Mouse (Mus musculus) heart, postnatal 0 days (tissue): Measurements from ENCODE around the gene Fam234b. TPM values are rescaled to one million over a fixed set of nuclear protein-coding genes. Genes with fewer than 3 reads are reported as not detected.

Experiments
- ATAC-seq: fragments of 200-750 bp; cut with Nextera tagmentation; 2 replicates; pipeline ENCODE4 v1.8.0; 2017; ENCODE audit warnings: low read depth, moderate number of reproducible peaks, moderate library complexity; ENCODE audit not compliant: insufficient read depth
- DNase-seq: peaks from one replicate; pipeline ENCODE4 v3.0.0-alpha.2; 2016; ENCODE audit warnings: low spot score
- H3K27ac ChIP-seq: fragments of 300-500 bp; sonication (generic); 2 replicates; pipeline ENCODE4 v1.5.1; 2014; ENCODE audit warnings: low read depth, mild to moderate bottlenecking
- H3K27me3 ChIP-seq: fragments of 300-500 bp; sonication (generic); 2 replicates; pipeline ENCODE4 v1.6.1; 2014; ENCODE audit warnings: low read length, mixed read lengths; ENCODE audit not compliant: control insufficient read depth, insufficient read depth
- H3K36me3 ChIP-seq: fragments of 300-500 bp; sonication (generic); replicated peaks from 2 replicates; pipeline ENCODE4 v1.6.1; 2014; ENCODE audit warnings: low read length, mixed read lengths; ENCODE audit not compliant: control insufficient read depth, insufficient read depth
- H3K4me1 ChIP-seq: fragments of 300-500 bp; sonication (generic); 2 replicates; pipeline ENCODE4 v1.6.1; 2014; ENCODE audit warnings: antibody characterized with exemption; ENCODE audit not compliant: control insufficient read depth, insufficient read depth
- H3K4me2 ChIP-seq: fragments of 300-500 bp; sonication (generic); 2 replicates; pipeline ENCODE4 v1.6.1; 2014; ENCODE audit warnings: low read depth, mild to moderate bottlenecking, low read length, moderate library complexity
- H3K4me3 ChIP-seq: fragments of 300-500 bp; sonication (generic); 2 replicates; pipeline ENCODE4 v1.5.1; 2014; ENCODE audit warnings: low read depth, low read length
- H3K9ac ChIP-seq: fragments of 300-500 bp; sonication (generic); replicated peaks from 2 replicates; pipeline ENCODE4 v1.6.1; 2014; ENCODE audit warnings: low read depth, low read length, mixed read lengths
- H3K9me3 ChIP-seq: fragments of 300-500 bp; sonication (generic); replicated peaks from 2 replicates; pipeline ENCODE4 v1.6.1; 2016; ENCODE audit warnings: low read length; ENCODE audit not compliant: control insufficient read depth
- CTCF ChIP-seq: IDR thresholded peaks from 2 replicates; pipeline ENCODE4 v1.5.1; 2016; ENCODE audit warnings: antibody characterized with exemption, control low read depth, low read depth
- EP300 ChIP-seq: IDR thresholded peaks from 2 replicates; pipeline ENCODE4 v1.6.1; 2016; ENCODE audit warnings: antibody characterized with exemption, low read depth
- WGBS: fragments of 180-500 bp; shearing (Covaris S2); extraction: QIAGEN DNeasy Blood & Tissue Kit; methylation state at CpG from one replicate; pipeline ENCODE4 v1.1.7; 2014; 5-methylcytosine and 5-hydroxymethylcytosine counted together
- polyA plus RNA-seq: library from polyadenylated mRNA; unstranded; fragments of >200 nt; fragmentation: Nextera tagmentation; extraction: Ambion mirVana; gene quantifications from 2 replicates; pipeline ENCODE4 v1.2.1, GENCODE M21; 2015
- total RNA-seq: library from RNA; depleted of rRNA; stranded (reverse); fragments of >200 nt; gene quantifications from 2 replicates; pipeline ENCODE4 v1.2.3, GENCODE M21; 2014; ENCODE audit warnings: low replicate concordance

Gene Fam234b
- total and polyA plus RNA-seq, 2 experiments from 2014 or later: 3.7 to 4.5 TPM

GRCm38 (mm10) chr6:135167380-135168311 is 30.1 kb upstream of the Fam234b start:
- ATAC-seq: peak; percentile 95
- peak overlapping the region; percentile 80 for H3K4me2 ChIP-seq
- WGBS: 3% methylated on average over 44 of the region's 46 CpGs
- no peaks in the 10 kb centered on the region for H3K27me3 ChIP-seq
- H3K27ac ChIP-seq: peak overlapping the region; percentile 88
- no peaks in the 10 kb centered on the region for H3K9me3 ChIP-seq
- peak; percentile 81 for DNase-seq
- H3K4me1 ChIP-seq: peaks cover 4% of the 10 kb centered on the region; the same call in 1 of the 2 replicates
- no peaks in the 10 kb centered on the region for H3K36me3 ChIP-seq
- TF ChIP-seq CTCF (no peak), EP300 (no peak)
- peak overlapping the region; percentile 67 for H3K4me3 ChIP-seq
- peak overlapping the region; percentile 75 for H3K9ac ChIP-seq

DNA sequence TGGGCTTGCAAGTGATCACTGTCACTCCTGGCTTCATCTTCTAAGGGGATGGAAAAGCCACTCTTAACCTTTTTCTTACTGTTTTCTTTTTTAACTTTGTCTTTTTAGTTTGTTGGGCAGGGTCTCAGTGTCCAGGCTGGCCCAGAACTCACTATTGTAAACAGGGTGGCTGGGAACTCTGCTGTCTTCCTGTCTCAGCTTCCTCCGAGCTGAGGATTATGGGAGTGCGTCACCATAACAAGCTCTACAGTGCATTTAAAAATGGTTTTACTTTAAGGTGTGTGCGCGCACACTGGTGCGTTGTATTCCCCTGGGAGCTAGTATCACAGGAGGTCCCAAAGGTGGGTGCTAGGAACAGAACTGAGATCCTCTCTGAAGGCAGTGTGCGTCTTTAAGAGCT is 29.3 kb upstream of the Fam234b start:
- no peak for TF ChIP-seq EP300
- no peak for TF ChIP-seq CTCF
- peak overlapping the region; percentile 80 for H3K4me2 ChIP-seq
- ATAC-seq: no peak

DNA sequence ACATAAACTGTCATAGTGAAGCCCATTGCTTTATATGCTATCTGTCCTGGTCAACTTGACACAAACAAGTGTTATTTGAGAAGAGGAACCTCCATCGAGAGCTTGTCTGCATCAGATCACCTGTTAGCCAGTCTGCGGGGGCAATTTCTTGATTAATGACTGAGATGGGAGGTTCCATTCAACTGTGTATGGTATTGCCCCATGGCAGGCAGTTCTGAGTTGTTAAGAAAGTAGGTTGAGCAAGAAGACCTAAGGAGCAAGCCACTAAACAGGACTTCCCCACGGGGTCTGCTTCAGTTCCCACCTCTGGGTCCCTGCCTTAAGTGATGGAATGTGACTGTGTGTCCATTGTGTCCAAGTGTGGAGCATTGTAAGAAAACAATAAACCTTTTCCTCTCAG is 28.5 kb upstream of the Fam234b start:
- no peaks in the 10 kb centered on the region for H3K36me3 ChIP-seq
- no peak for TF ChIP-seq CTCF
- no peak for TF ChIP-seq EP300
- WGBS: 85% methylated on average over 3 of the region's 3 CpGs
- no peak overlapping the region for H3K9ac ChIP-seq
- no peaks in the 10 kb centered on the region for H3K9me3 ChIP-seq
- H3K4me3 ChIP-seq: no peak overlapping the region
- no peak overlapping the region for H3K4me2 ChIP-seq
- peaks cover 4% of the 10 kb centered on the region; the same call in 1 of the 2 replicates for H3K4me1 ChIP-seq
- DNase-seq: no peak
- H3K27ac ChIP-seq: no peak overlapping the region
- no peaks in the 10 kb centered on the region for H3K27me3 ChIP-seq
- no peak for ATAC-seq

More for the DNA sequence above, 29.3 kb upstream of the Fam234b start:
- H3K27me3 ChIP-seq: no peaks in the 10 kb centered on the region
- H3K4me1 ChIP-seq: peaks cover 4% of the 10 kb centered on the region; the same call in 1 of the 2 replicates
- no peak overlapping the region for H3K27ac ChIP-seq
- H3K9me3 ChIP-seq: no peaks in the 10 kb centered on the region
- H3K36me3 ChIP-seq: no peaks in the 10 kb centered on the region
- 0 out of 2 replicates have a peak overlapping the region, but pooled peaks have one; percentile 75 for H3K9ac ChIP-seq
- peak overlapping the region; percentile 67 for H3K4me3 ChIP-seq
- DNase-seq: no peak
- WGBS: 79% methylated on average over 6 of the region's 6 CpGs

DNA sequence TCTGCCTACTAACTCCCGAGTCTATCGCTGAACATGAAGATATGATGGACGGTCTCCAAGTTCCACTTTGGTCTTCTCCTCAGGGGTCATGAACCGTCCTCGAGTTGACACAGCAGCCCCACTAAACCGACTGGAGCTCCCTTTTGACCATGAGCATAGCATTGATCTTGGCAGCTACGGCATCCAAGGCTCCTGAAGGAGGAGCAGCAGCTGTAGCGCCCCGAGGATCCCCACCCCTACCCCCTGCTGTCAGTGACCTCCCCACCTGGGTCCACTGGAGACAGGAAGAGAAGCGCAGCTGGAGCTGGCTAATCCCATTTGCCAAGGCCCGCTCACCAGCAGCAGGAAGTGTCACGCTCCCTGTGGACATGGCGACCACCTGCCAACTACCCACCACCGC is 26.0 kb upstream of the Fam234b start:
- WGBS: 62% methylated on average over 14 of the region's 14 CpGs
- H3K9me3 ChIP-seq: no peaks in the 10 kb centered on the region
- ATAC-seq (no peak), DNase-seq (no peak)
- no peak overlapping the region for H3K27ac ChIP-seq
- no peak overlapping the region for H3K4me2 ChIP-seq
- no peaks in the 10 kb centered on the region for H3K27me3 ChIP-seq
- TF ChIP-seq EP300: no peak
- no peak for TF ChIP-seq CTCF
- no peaks in the 10 kb centered on the region for H3K36me3 ChIP-seq
- H3K9ac ChIP-seq: no peak overlapping the region
- no peak overlapping the region for H3K4me3 ChIP-seq
- peaks cover 4% of the 10 kb centered on the region; the same call in 1 of the 2 replicates for H3K4me1 ChIP-seq

- Histone ChIP-seq H3K36me3 (no peaks in the 10 kb centered on the region), H3K27ac (no peak overlapping the region), H3K4me3 (no peak overlapping the region), H3K4me1 (no peaks in the 10 kb centered on the region), H3K4me2 (no peak overlapping the region), H3K9me3 (no peaks in the 10 kb centered on the region), H3K27me3 (no peaks in the 10 kb centered on the region), H3K9ac (no peak overlapping the region)
- ATAC-seq: no peak
- TF ChIP-seq CTCF (no peak), EP300 (no peak)
- 85% methylated on average over 1 of the region's 1 CpGs for WGBS
- no peak for DNase-seq
These were observed 22.8 kb upstream of the Fam234b start for GRCm38 (mm10) chr6:135175014-135175413.
